Mouse (Mus musculus): ENCODE results near the gene Clptm1.
"Not testable (repeated sequence)": the region's sequence is repeated elsewhere in the genome, so short reads cannot be mapped to it uniquely, and the experiment has no call there.

The Clptm1 gene

GRCm38 (mm10) chr7:19691873-19692865, 27.3 kb upstream of the Clptm1 start, which contains the start of gene Apoc1:
Gene Apoc1, minus strand, starts transcription at chr7:19692660.
- in situ Hi-C loops (cut with MboI), result no loop called here

- in situ Hi-C loops (cut with MboI), result no loop called here
Measured at GRCm38 (mm10) chr7:19691434-19691833, 26.6 kb upstream of the Clptm1 start.

- in situ Hi-C loops (cut with MboI), result no loop called here
Measured at GRCm38 (mm10) chr7:19690845-19691244, 26.0 kb upstream of the Clptm1 start.

- in situ Hi-C loops (cut with MboI), result no loop called here
Measured at GRCm38 (mm10) chr7:19688611-19689010, 23.8 kb upstream of the Clptm1 start.

GRCm38 (mm10) chr7:19688101-19688500, 23.3 kb upstream of the Clptm1 start:
- in situ Hi-C loops (cut with MboI), result no loop called here

GRCm38 (mm10) chr7:19686927-19687583, 22.2 kb upstream of the Clptm1 start:
- in situ Hi-C loops (cut with MboI), result not testable (repeated sequence)

GRCm38 (mm10) chr7:19686521-19686920, 21.7 kb upstream of the Clptm1 start:
- in situ Hi-C loops (cut with MboI), result no loop called here

GRCm38 (mm10) chr7:19685374-19685773, 20.5 kb upstream of the Clptm1 start:
- in situ Hi-C loops (cut with MboI), result no loop called here

GRCm38 (mm10) chr7:19683771-19684201, 19.0 kb upstream of the Clptm1 start:
- in situ Hi-C loops (cut with MboI), result no loop called here

GRCm38 (mm10) chr7:19682979-19683378, 18.1 kb upstream of the Clptm1 start:
- in situ Hi-C loops (cut with MboI), result no loop called here

GRCm38 (mm10) chr7:19681202-19681694, 16.4 kb upstream of the Clptm1 start, which contains the start of the genes Gm44805 and Apoc4:
Gene Gm44805, minus strand, starts transcription at chr7:19681423.
Gene Apoc4, minus strand, starts transcription at chr7:19681479.
- in situ Hi-C loops (cut with MboI), result no loop called here

- in situ Hi-C loops (cut with MboI), result no loop called here
Measured at GRCm38 (mm10) chr7:19680702-19681101, 15.9 kb upstream of the Clptm1 start.

- in situ Hi-C loops (cut with MboI), result no loop called here
Measured at GRCm38 (mm10) chr7:19678901-19679300, 14.1 kb upstream of the Clptm1 start.

GRCm38 (mm10) chr7:19677872-19678271, 13.0 kb upstream of the Clptm1 start, which contains the start of gene Apoc2:
Gene Apoc2, minus strand, starts transcription at chr7:19677941.
- in situ Hi-C loops (cut with MboI), result no loop called here

GRCm38 (mm10) chr7:19676662-19677061, 11.8 kb upstream of the Clptm1 start:
- in situ Hi-C loops (cut with MboI), result no loop called here

- in situ Hi-C loops (cut with MboI), result no loop called here
Measured at GRCm38 (mm10) chr7:19675824-19676223, 11.0 kb upstream of the Clptm1 start.

- in situ Hi-C loops (cut with MboI), result no loop called here
Measured at GRCm38 (mm10) chr7:19673083-19673699, 8.4 kb upstream of the Clptm1 start.

- in situ Hi-C loops (cut with MboI), result no loop called here
Measured at GRCm38 (mm10) chr7:19671511-19671910, 6.7 kb upstream of the Clptm1 start.

GRCm38 (mm10) chr7:19668947-19669721, 4.3 kb upstream of the Clptm1 start:
- in situ Hi-C loops (cut with MboI), result loop anchor here (5.0 kb wide), 1 partner anchor 43 kb away; no protein-coding TSS in a partner anchor

- in situ Hi-C loops (cut with MboI), result loop anchor here (5.0 kb wide), 1 partner anchor 45 kb away; no protein-coding TSS in a partner anchor
Measured at GRCm38 (mm10) chr7:19667434-19667833, 2.6 kb upstream of the Clptm1 start.

GRCm38 (mm10) chr7:19666750-19667149, 1.9 kb upstream of the Clptm1 start:
- in situ Hi-C loops (cut with MboI), result loop anchor here (5.0 kb wide), 1 partner anchor 46 kb away; no protein-coding TSS in a partner anchor
